Mouse (Mus musculus): ENCODE data around the gene Cnnm4.

Gene Cnnm4

GRCm38 (mm10) chr1:36467446-36467845 is 4.0 kb upstream of the Cnnm4 start:
- in situ Hi-C loops (cut with MboI; ENCODE audit: low pct_unique_long_range_greater_than_20kb in 1 of 2, low sequenced_read_pairs in 2 of 2, unreplicated experiment in 1 of 2) = no loop called here

DNA sequence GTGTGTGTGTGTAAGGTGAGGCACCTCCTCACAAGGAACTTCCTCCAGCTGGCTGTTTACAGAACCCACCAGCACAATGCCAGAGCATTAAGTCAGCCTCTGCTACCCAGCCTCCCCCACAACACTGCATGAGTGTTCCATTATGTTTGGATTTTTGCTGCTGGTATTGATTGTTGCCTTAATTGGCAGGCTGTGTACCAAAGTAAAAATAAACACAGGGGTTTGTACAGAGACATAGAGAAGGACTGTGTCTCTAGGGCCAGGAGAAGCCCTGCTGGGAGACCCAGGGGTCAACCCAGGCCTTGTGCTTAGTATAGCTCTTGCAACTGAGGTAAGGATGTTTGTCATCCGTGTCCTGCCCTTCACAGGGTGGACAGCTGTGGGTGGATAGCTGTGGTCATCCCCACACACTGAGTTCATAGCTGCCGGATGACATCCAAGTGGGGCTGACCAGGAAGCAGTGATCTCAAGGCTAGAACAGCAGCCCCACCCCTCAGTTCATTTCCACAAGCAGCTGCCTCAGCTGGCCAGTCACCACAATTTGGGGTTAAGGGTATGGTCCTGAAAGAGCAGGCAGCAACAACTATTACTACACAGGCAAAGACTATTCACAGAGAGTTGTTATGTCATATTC is 1.5 kb upstream of the Cnnm4 start:
- in situ Hi-C loops (cut with MboI; ENCODE audit: low pct_unique_long_range_greater_than_20kb in 1 of 2, low sequenced_read_pairs in 2 of 2, unreplicated experiment in 1 of 2) = no loop called here

DNA sequence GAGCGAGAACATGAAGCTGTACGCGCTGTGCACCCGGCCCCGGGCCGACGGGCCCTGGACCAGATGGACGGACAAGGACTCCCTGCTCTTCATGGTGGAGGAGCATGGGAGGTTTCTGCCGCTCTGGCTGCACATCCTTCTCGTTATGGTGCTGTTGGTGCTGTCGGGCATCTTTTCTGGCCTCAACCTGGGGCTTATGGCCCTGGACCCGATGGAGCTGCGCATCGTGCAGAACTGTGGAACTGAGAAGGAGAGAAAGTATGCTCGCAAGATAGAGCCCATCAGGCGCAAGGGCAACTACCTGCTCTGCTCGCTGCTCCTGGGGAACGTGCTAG is 653 bp downstream of the Cnnm4 start:
- in situ Hi-C loops (cut with MboI; ENCODE audit: low pct_unique_long_range_greater_than_20kb in 1 of 2, low sequenced_read_pairs in 2 of 2, unreplicated experiment in 1 of 2) = no loop called here

DNA sequence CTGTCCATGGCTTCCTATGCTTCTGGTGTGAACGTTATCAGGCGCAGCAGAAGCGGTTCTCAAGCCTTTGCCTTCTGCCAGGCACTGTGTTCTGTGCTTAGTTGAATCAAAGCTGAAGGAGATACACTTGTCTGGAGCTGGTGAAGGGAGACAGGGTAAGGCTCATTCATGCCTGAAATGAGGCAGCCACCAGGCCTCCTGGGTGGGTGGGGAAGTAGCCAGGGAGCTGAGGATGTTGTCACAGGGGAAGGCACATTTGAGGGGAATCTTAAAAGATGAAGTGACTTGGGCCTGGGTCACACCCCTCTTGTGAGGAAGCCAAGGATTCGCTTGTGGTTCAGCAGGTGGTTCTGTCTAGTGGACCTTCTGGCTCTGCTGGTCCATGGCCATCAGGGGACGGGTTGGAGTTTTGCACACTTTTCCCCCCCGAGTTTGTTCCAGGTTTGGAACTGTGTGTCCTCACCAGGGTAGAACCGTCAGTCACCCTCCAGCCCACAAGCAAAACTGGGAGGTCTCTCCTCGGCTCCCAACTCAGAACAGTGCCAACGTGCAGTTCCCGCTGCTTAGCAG is 1.9 kb downstream of the Cnnm4 start:
- in situ Hi-C loops (cut with MboI; ENCODE audit: low pct_unique_long_range_greater_than_20kb in 1 of 2, low sequenced_read_pairs in 2 of 2, unreplicated experiment in 1 of 2) = no loop called here

DNA sequence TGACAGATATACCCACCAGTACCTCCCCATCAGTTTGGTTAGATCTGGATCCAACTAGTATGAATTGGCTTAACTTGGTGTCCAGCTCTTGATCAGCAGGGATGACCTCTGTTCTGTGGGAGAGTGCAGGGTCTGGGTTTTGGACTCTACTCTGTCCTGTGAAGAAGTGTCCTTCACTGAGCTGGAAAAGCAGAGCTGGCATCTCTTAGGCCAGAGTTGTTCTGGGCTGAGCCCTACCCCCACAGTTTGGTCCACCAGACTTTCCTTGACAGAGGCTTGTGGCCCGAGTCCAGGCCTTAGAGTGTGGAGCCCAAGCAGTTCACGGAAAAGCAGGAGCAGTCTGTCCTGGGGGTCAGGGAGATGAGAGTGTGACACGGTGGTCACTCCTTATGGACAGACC is 3.2 kb downstream of the Cnnm4 start:
- in situ Hi-C loops (cut with MboI; ENCODE audit: low pct_unique_long_range_greater_than_20kb in 1 of 2, low sequenced_read_pairs in 2 of 2, unreplicated experiment in 1 of 2) = no loop called here

DNA sequence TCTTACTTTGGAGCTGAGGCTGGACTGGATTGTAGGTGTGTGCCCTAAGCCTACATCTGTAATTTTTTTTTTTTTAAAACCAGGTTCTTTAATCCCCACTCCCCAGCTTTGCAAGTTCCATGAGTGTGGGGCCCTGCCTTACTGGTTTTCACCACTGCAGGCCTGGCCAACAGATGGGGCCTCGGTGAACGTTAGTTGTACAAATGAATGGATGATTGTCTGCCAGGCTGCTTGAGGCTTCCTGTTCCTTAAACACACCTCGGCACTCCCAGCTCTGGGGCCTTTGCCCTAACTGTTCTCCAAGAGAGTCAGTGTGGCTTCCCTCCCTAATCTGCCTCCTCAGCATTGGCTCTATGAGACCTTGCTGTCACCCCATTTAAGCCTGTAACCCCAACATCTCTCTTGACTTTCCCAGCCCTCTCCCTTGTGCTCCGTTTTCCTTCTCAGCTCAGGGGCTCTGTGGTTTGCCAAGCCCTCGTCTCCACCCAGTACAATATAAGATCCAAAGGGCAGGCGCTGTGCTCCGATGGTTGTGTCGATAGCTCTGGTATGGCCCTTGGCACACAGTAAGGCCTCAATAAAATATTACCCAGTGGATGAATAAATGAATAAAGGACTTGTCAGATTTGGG is 4.2 kb downstream of the Cnnm4 start:
- in situ Hi-C loops (cut with MboI; ENCODE audit: low pct_unique_long_range_greater_than_20kb in 1 of 2, low sequenced_read_pairs in 2 of 2, unreplicated experiment in 1 of 2) = no loop called here

- in situ Hi-C loops (cut with MboI; ENCODE audit: low pct_unique_long_range_greater_than_20kb in 1 of 2, low sequenced_read_pairs in 2 of 2, unreplicated experiment in 1 of 2) = no loop called here
Measured at GRCm38 (mm10) chr1:36476426-36476825, 5.0 kb downstream of the Cnnm4 start.

GRCm38 (mm10) chr1:36478343-36478795 is 6.9 kb downstream of the Cnnm4 start:
- in situ Hi-C loops (cut with MboI; ENCODE audit: low pct_unique_long_range_greater_than_20kb in 1 of 2, low sequenced_read_pairs in 2 of 2, unreplicated experiment in 1 of 2) = no loop called here

- in situ Hi-C loops (cut with MboI; ENCODE audit: low pct_unique_long_range_greater_than_20kb in 1 of 2, low sequenced_read_pairs in 2 of 2, unreplicated experiment in 1 of 2) = no loop called here
Measured at GRCm38 (mm10) chr1:36479903-36480899, 8.8 kb downstream of the Cnnm4 start.

GRCm38 (mm10) chr1:36483825-36484224 is 12.4 kb downstream of the Cnnm4 start:
- in situ Hi-C loops (cut with MboI; ENCODE audit: low pct_unique_long_range_greater_than_20kb in 1 of 2, low sequenced_read_pairs in 2 of 2, unreplicated experiment in 1 of 2) = no loop called here

GRCm38 (mm10) chr1:36485080-36485479 is 13.7 kb downstream of the Cnnm4 start:
- in situ Hi-C loops (cut with MboI; ENCODE audit: low pct_unique_long_range_greater_than_20kb in 1 of 2, low sequenced_read_pairs in 2 of 2, unreplicated experiment in 1 of 2) = no loop called here

GRCm38 (mm10) chr1:36487111-36487510 is 15.7 kb downstream of the Cnnm4 start:
- in situ Hi-C loops (cut with MboI; ENCODE audit: low pct_unique_long_range_greater_than_20kb in 1 of 2, low sequenced_read_pairs in 2 of 2, unreplicated experiment in 1 of 2) = no loop called here

GRCm38 (mm10) chr1:36489661-36490060 is 18.2 kb downstream of the Cnnm4 start:
- in situ Hi-C loops (cut with MboI; ENCODE audit: low pct_unique_long_range_greater_than_20kb in 1 of 2, low sequenced_read_pairs in 2 of 2, unreplicated experiment in 1 of 2) = no loop called here

DNA sequence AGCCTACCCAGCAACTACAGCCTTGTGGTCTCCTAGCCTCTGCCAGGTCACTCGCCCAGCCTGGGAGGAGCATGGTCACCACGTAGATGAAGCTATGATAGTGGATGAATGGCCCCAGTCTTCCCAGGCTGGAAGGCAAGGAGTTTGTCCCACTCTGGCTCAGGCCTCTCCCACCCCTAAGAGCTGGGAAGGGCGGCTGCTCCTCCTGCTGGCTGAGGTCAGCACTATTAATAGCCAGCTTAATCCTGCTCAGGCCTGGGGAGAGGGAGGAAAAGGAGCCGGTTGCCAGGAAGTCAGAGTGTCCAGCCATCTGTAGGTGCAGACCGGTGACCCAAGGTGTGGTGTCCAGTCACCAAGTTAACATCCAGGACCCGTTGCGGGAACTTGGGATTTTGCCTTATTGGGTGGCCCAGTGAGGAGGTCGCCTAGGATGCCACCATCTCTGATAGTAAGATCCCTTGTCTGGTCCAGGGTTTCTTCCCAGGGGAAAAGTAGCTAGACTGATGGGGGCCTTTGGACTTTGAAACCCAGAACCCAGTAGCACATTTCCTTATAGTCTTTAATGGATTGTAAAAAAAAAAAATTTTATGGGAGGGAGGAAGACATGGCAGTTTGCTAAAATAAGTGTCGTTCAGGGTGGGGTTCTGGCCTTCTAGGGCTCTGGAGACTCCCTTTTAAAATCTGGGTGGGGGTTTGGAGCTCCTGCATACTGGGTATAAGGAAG is 21.2 kb downstream of the Cnnm4 start:
- in situ Hi-C loops (cut with MboI; ENCODE audit: low pct_unique_long_range_greater_than_20kb in 1 of 2, low sequenced_read_pairs in 2 of 2, unreplicated experiment in 1 of 2) = no loop called here

DNA sequence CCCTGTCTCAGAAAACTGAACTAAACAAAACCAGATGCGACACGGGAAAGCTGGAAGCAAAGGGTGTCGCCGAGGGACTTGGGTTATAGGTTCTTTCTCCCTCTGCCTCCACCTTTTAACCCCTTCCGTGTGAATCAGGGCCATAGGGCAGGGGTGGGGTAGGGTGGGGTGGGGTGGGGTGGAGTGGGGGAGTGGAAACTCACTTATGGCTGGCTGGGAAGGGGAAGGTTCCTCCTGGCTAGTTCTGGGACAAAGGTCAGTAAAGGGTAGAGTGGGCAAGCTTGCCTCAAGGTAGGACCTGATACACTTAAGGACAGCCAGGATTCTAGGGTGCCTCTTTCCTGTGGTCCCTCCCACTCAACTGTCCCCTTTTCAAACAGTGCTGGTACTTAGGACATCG is 21.9 kb downstream of the Cnnm4 start:
- in situ Hi-C loops (cut with MboI; ENCODE audit: low pct_unique_long_range_greater_than_20kb in 1 of 2, low sequenced_read_pairs in 2 of 2, unreplicated experiment in 1 of 2) = no loop called here

DNA sequence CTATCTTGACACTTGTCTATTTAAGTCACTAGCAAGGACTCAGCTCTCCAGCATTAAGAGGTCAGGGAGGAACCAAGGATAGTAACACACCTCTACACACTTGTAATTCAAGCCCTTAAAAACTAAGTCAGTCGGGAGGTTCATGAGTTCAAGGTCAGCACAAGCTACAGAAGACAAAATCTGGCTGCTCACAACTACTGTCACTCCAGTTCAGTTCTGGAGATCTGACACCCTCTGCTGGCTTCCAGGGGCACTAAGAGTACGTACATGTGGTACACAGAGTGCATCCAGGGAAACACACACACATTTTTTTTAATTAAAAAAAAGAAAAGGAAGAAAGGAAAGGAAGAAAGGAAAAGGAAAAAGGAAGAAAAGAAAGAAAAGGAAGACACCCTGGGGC is 25.3 kb downstream of the Cnnm4 start:
- in situ Hi-C loops (cut with MboI; ENCODE audit: low pct_unique_long_range_greater_than_20kb in 1 of 2, low sequenced_read_pairs in 2 of 2, unreplicated experiment in 1 of 2) = no loop called here

- in situ Hi-C loops (cut with MboI; ENCODE audit: low pct_unique_long_range_greater_than_20kb in 1 of 2, low sequenced_read_pairs in 2 of 2, unreplicated experiment in 1 of 2) = no loop called here
Measured at GRCm38 (mm10) chr1:36497312-36497711, 25.9 kb downstream of the Cnnm4 start.

- in situ Hi-C loops (cut with MboI; ENCODE audit: low pct_unique_long_range_greater_than_20kb in 1 of 2, low sequenced_read_pairs in 2 of 2, unreplicated experiment in 1 of 2) = no loop called here
Measured at GRCm38 (mm10) chr1:36501261-36501660, 29.8 kb downstream of the Cnnm4 start.
